Mouse (Mus musculus) heart, embryonic 16.5 days (tissue): ENCODE data around the gene Gm20481. TPM values are rescaled to one million over a fixed set of nuclear protein-coding genes. Genes with fewer than 3 reads are reported as not detected.
A peak's percentile ranks its signal among the peaks of the same experiment; 100 is the strongest.
"Not testable (repeated sequence)": the region's sequence is repeated elsewhere in the genome, so short reads cannot be mapped to it uniquely, and the experiment has no call there.

Experiments
- ATAC-seq: fragments of 200-750 bp; cut with Nextera tagmentation; replicated peaks from 2 replicates; pipeline ENCODE4 v1.8.0; 2017; ENCODE audit warnings: moderate number of reproducible peaks; ENCODE audit not compliant: insufficient read depth, low FRiP score; ENCODE audit errors: extremely low read depth
- H3K27ac ChIP-seq: fragments of 300-500 bp; sonication (generic); 2 replicates; pipeline ENCODE4 v1.5.1; 2014; ENCODE audit warnings: mild to moderate bottlenecking, low read length, control low read depth, moderate library complexity
- H3K27me3 ChIP-seq: fragments of 300-500 bp; sonication (generic); 2 replicates; pipeline ENCODE4 v1.6.1; 2014; ENCODE audit warnings: low read length, mixed read lengths; ENCODE audit not compliant: control insufficient read depth, insufficient read depth
- H3K36me3 ChIP-seq: fragments of 300-500 bp; sonication (generic); 2 replicates; pipeline ENCODE4 v1.6.1; 2014; ENCODE audit not compliant: control insufficient read depth, insufficient read depth
- H3K4me1 ChIP-seq: fragments of 300-500 bp; sonication (generic); 2 replicates; pipeline ENCODE4 v1.6.1; 2014; ENCODE audit warnings: low read length, mixed read lengths; ENCODE audit not compliant: control insufficient read depth, insufficient read depth
- H3K4me2 ChIP-seq: fragments of 300-500 bp; sonication (generic); 2 replicates; pipeline ENCODE4 v1.6.1; 2014; ENCODE audit warnings: low read depth, mild to moderate bottlenecking, control low read depth, low read length
- H3K4me3 ChIP-seq: fragments of 300-500 bp; sonication (generic); 2 replicates; pipeline ENCODE4 v1.5.1; 2014; ENCODE audit warnings: mild to moderate bottlenecking, control low read depth, low read length
- H3K9ac ChIP-seq: fragments of 300-500 bp; sonication (generic); 2 replicates; pipeline ENCODE4 v1.6.1; 2014; ENCODE audit warnings: low read length, control low read depth
- H3K9me3 ChIP-seq: fragments of 300-500 bp; sonication (generic); replicated peaks from 2 replicates; pipeline ENCODE4 v1.6.1; 2016; ENCODE audit warnings: low read length; ENCODE audit not compliant: control insufficient read depth
- WGBS: fragments of 180-500 bp; shearing (Covaris S2); extraction: QIAGEN DNeasy Blood & Tissue Kit; methylation state at CpG from one replicate; pipeline ENCODE4 v1.1.7; 2014; 5-methylcytosine and 5-hydroxymethylcytosine counted together
- polyA plus RNA-seq: library from polyadenylated mRNA; unstranded; fragments of >200 nt; fragmentation: Nextera tagmentation; extraction: Ambion mirVana; gene quantifications from 2 replicates; pipeline ENCODE4 v1.2.1, GENCODE M21; 2015

Gene Gm20481
- polyA plus RNA-seq, 1 experiment from 2014 or later, result not detected

- H3K4me3 ChIP-seq, result peak overlapping the region; percentile 60
- H3K9ac ChIP-seq, result peak overlapping the region; percentile 89
- H3K9me3 ChIP-seq, result no peaks in the 10 kb centered on the region
- H3K36me3 ChIP-seq, result peaks cover 4% of the 10 kb centered on the region
- peak overlapping the region; percentile 83 for H3K4me2 ChIP-seq
- H3K4me1 ChIP-seq, result peaks cover 10% of the 10 kb centered on the region
- no peak for ATAC-seq
- H3K27ac ChIP-seq, result no peak overlapping the region
- 10% methylated on average over 2 of the region's 2 CpGs for WGBS
- no peaks in the 10 kb centered on the region for H3K27me3 ChIP-seq
Measured at GRCm38 (mm10) chr17:34980655-34981054, 10.9 kb downstream of the Gm20481 start.

GRCm38 (mm10) chr17:34981690-34982180, 12.0 kb downstream of the Gm20481 start, which contains the start of gene Lsm2:
Gene Lsm2, plus strand, starts transcription at chr17:34981862.
- Histone ChIP-seq H3K9ac (peak within 1 kb of the TSS; percentile 89), H3K4me2 (peak within 1 kb of the TSS; percentile 83), H3K27me3 (no peaks in the 10 kb centered on the region), H3K27ac (peak within 1 kb of the TSS; percentile 94), H3K4me3 (peak within 1 kb of the TSS; percentile 60), H3K4me1 (peaks cover 10% of the 10 kb centered on the region), H3K9me3 (no peaks in the 10 kb centered on the region), H3K36me3 (peaks cover 14% of the 10 kb centered on the region)
- ATAC-seq, result peak; percentile 95
- under 1% methylated on average over 58 of the region's 58 CpGs for WGBS

- Histone ChIP-seq H3K36me3 (peaks cover 14% of the 10 kb centered on the region), H3K4me1 (peaks cover 10% of the 10 kb centered on the region), H3K27me3 (no peaks in the 10 kb centered on the region), H3K9ac (peak overlapping the region; percentile 89), H3K27ac (peak overlapping the region; percentile 94), H3K4me3 (peak overlapping the region; percentile 60), H3K4me2 (peak overlapping the region; percentile 83), H3K9me3 (no peaks in the 10 kb centered on the region)
- no peak for ATAC-seq
- WGBS, result under 1% methylated on average over 15 of the region's 15 CpGs
Measured at GRCm38 (mm10) chr17:34982328-34982727, 12.6 kb downstream of the Gm20481 start.

GRCm38 (mm10) chr17:34984218-34984617, 14.5 kb downstream of the Gm20481 start:
- peaks cover 10% of the 10 kb centered on the region for H3K4me1 ChIP-seq
- no peaks in the 10 kb centered on the region for H3K9me3 ChIP-seq
- no peak overlapping the region for H3K4me3 ChIP-seq
- H3K36me3 ChIP-seq, result peaks cover 14% of the 10 kb centered on the region
- no peak overlapping the region for H3K9ac ChIP-seq
- 87% methylated on average over 2 of the region's 2 CpGs for WGBS
- H3K27me3 ChIP-seq, result no peaks in the 10 kb centered on the region
- no peak for ATAC-seq
- H3K27ac ChIP-seq, result no peak overlapping the region
- H3K4me2 ChIP-seq, result no peak overlapping the region

GRCm38 (mm10) chr17:34994751-34995150, 25.0 kb downstream of the Gm20481 start:
- Histone ChIP-seq H3K4me2 (no peak overlapping the region), H3K36me3 (peaks cover 16% of the 10 kb centered on the region), H3K9ac (no peak overlapping the region), H3K9me3 (no peaks in the 10 kb centered on the region), H3K27me3 (no peaks in the 10 kb centered on the region), H3K4me3 (no peak overlapping the region), H3K4me1 (peaks cover 16% of the 10 kb centered on the region), H3K27ac (no peak overlapping the region)
- ATAC-seq, result no peak

- not testable (repeated sequence) for H3K27ac ChIP-seq, H3K4me2 ChIP-seq, H3K9ac ChIP-seq, H3K4me3 ChIP-seq, ATAC-seq, H3K9me3 ChIP-seq, H3K27me3 ChIP-seq
- 87% methylated on average over 4 of the region's 4 CpGs for WGBS
- peaks cover 19% of the 10 kb centered on the region for H3K4me1 ChIP-seq
- peaks cover 16% of the 10 kb centered on the region for H3K36me3 ChIP-seq
Measured at GRCm38 (mm10) chr17:34995192-34995591, 25.5 kb downstream of the Gm20481 start.

GRCm38 (mm10) chr17:34995927-34996326, 26.2 kb downstream of the Gm20481 start:
- not testable (repeated sequence) for H3K4me3 ChIP-seq, H3K27ac ChIP-seq, H3K27me3 ChIP-seq, H3K9me3 ChIP-seq, H3K4me2 ChIP-seq, H3K9ac ChIP-seq, ATAC-seq
- peaks cover 16% of the 10 kb centered on the region for H3K36me3 ChIP-seq
- H3K4me1 ChIP-seq, result peaks cover 19% of the 10 kb centered on the region
- WGBS, result 90% methylated on average over 4 of the region's 4 CpGs

GRCm38 (mm10) chr17:34996411-34997141, 26.9 kb downstream of the Gm20481 start:
- WGBS, result 83% methylated on average over 12 of the region's 14 CpGs
- H3K9ac ChIP-seq, result no peak overlapping the region
- H3K27ac ChIP-seq, result no peak overlapping the region
- no peaks in the 10 kb centered on the region for H3K9me3 ChIP-seq
- H3K27me3 ChIP-seq, result no peaks in the 10 kb centered on the region
- peak overlapping the region; percentile 40 for H3K4me2 ChIP-seq
- H3K4me3 ChIP-seq, result peak overlapping the region; percentile 6
- peaks cover 20% of the 10 kb centered on the region for H3K4me1 ChIP-seq
- ATAC-seq, result no peak
- H3K36me3 ChIP-seq, result peaks cover 11% of the 10 kb centered on the region

- Histone ChIP-seq H3K36me3 (peaks cover 11% of the 10 kb centered on the region), H3K4me2 (peak overlapping the region; percentile 40), H3K27me3 (no peaks in the 10 kb centered on the region), H3K27ac (no peak overlapping the region), H3K4me1 (peaks cover 25% of the 10 kb centered on the region), H3K9ac (no peak overlapping the region), H3K4me3 (peak overlapping the region; percentile 4; the same call in 1 of the 2 replicates), H3K9me3 (no peaks in the 10 kb centered on the region)
- 89% methylated on average over 5 of the region's 5 CpGs for WGBS
- ATAC-seq, result no peak
Measured at GRCm38 (mm10) chr17:34997142-34997483, 27.4 kb downstream of the Gm20481 start.
